Mouse (Mus musculus) midbrain, postnatal 0 days (tissue): ENCODE measurements around the gene Acvrl1. TPM values are rescaled to one million over a fixed set of nuclear protein-coding genes. Genes with fewer than 3 reads are reported as not detected.

Source experiments
- ATAC-seq: fragments of 200-750 bp; cut with Nextera tagmentation; 2 replicates; pipeline ENCODE4 v1.8.0; 2017; ENCODE audit warnings: moderate number of reproducible peaks, mild to moderate bottlenecking, moderate TSS enrichment, moderate library complexity; ENCODE audit not compliant: low FRiP score
- DNase-seq: peaks from one replicate; pipeline ENCODE4 v3.0.0-alpha.2; 2015; ENCODE audit warnings: low spot score
- H3K27ac ChIP-seq: fragments of 300-500 bp; sonication (generic); 2 replicates; pipeline ENCODE4 v1.5.1; 2014; ENCODE audit warnings: low read depth, mild to moderate bottlenecking, low read length, mixed read lengths
- H3K27me3 ChIP-seq: fragments of 300-500 bp; sonication (generic); 2 replicates; pipeline ENCODE4 v1.6.1; 2014; ENCODE audit warnings: low read length, control low read depth, mixed read lengths; ENCODE audit not compliant: insufficient read depth
- H3K36me3 ChIP-seq: fragments of 300-500 bp; sonication (generic); 2 replicates; pipeline ENCODE4 v1.6.1; 2014; ENCODE audit warnings: low read length, control low read depth, mixed read lengths; ENCODE audit not compliant: insufficient read depth
- H3K4me1 ChIP-seq: fragments of 300-500 bp; sonication (generic); 2 replicates; pipeline ENCODE4 v1.6.1; 2014; ENCODE audit warnings: mild to moderate bottlenecking, control low read depth, antibody characterized with exemption, low read length, mixed read lengths; ENCODE audit not compliant: insufficient read depth
- H3K4me2 ChIP-seq: fragments of 300-500 bp; sonication (generic); 2 replicates; pipeline ENCODE4 v1.6.1; 2014; ENCODE audit warnings: low read depth, mild to moderate bottlenecking, low read length, mixed read lengths; ENCODE audit not compliant: poor library complexity, severe bottlenecking
- H3K4me3 ChIP-seq: fragments of 300-500 bp; sonication (generic); 2 replicates; pipeline ENCODE4 v1.5.1; 2014; ENCODE audit warnings: low read depth, mild to moderate bottlenecking, low read length, moderate library complexity
- H3K9ac ChIP-seq: fragments of 300-500 bp; sonication (generic); replicated peaks from 2 replicates; pipeline ENCODE4 v1.6.1; 2014; ENCODE audit warnings: mild to moderate bottlenecking, low read length, moderate library complexity, mixed read lengths; ENCODE audit not compliant: poor library complexity, severe bottlenecking
- H3K9me3 ChIP-seq: fragments of 300-500 bp; sonication (generic); 2 replicates; pipeline ENCODE4 v1.6.1; 2016; ENCODE audit warnings: low read length, control low read depth
- CTCF ChIP-seq: IDR thresholded peaks from 2 replicates; pipeline ENCODE4 v1.5.1; 2016; ENCODE audit warnings: antibody characterized with exemption, mild to moderate bottlenecking
- WGBS: fragments of 180-500 bp; shearing (Covaris S2); extraction: QIAGEN DNeasy Blood & Tissue Kit; methylation state at CpG from one replicate; pipeline ENCODE4 v1.1.7; 2014; 5-methylcytosine and 5-hydroxymethylcytosine counted together
- polyA plus RNA-seq: library from polyadenylated mRNA; unstranded; fragments of >200 nt; fragmentation: Nextera tagmentation; extraction: Ambion mirVana; gene quantifications from 2 replicates; pipeline ENCODE4 v1.2.1, GENCODE M21; 2015
- total RNA-seq: library from RNA; depleted of rRNA; stranded (reverse); fragments of >200 nt; gene quantifications from 2 replicates; pipeline ENCODE4 v1.2.3, GENCODE M21; 2014; rRNA removed

The Acvrl1 gene
- total RNA-seq, result 8.4 and 11.2 TPM in 2 replicates
- polyA plus RNA-seq, result 6.1 and 6.7 TPM in 2 replicates

DNA sequence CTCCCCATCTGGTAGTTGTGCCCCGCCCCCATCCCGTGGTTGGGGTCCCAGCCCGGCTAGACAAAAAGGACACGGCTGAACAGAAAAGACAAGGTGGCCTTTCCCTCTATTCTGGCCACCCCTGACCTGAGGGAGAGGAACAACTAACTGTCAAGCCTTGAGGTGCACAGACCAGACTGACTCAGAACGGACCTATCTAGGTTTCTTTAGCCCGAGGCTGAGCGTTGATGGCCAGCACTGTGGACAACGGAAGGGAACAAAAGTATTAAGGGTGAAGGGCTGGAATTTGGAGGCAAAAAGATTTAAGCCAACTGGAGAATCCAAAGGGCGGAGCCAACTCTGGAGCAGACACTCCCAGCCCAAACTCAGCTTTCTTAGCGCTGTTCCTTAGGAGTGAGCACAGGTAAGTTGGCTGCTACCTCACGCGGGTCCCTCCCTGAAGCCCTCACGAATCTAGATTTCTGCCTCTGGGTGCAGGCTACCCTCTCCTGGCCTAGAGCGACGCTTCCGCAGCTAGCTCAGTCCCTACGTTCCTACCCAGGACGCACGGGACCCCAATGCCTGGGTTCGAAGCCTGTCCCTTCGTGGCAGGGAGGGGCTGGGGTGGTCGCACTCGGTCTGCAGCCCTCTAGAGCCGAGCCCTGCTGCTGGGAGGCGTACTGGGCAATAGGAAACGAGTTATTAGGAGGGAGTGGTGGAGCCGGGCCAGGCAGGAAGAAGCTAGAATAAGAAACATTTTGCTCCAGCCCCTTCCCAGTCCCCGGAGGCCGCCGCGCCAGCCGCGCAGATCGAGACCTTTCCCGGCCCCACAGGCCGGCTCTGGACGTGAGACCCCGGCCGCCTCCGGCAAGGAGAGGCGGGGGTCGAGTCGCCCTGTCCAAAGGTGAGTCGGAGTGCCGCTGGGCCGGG lies at the start of gene Acvrl1:
Gene Acvrl1 (plus strand): TSS at position 342 of the 909 bp plus-strand sequence.
- Histone ChIP-seq H3K4me2 (peak within 1 kb of the TSS; percentile 49), H3K4me3 (peak within 1 kb of the TSS; percentile 29), H3K9ac (peak within 1 kb of the TSS; percentile 44), H3K27ac (no peak within 1 kb of the TSS), H3K9me3 (no peaks in the 10 kb centered on the region), H3K36me3 (no peaks in the 10 kb centered on the region), H3K4me1 (0 out of 2 replicates have a peak, but pooled peaks cover 3% of the 10 kb centered on the region), H3K27me3 (peaks cover 23% of the 10 kb centered on the region)
- DNase-seq (no peak), ATAC-seq (no peak)
- TF ChIP-seq CTCF, result no peak
- 5% methylated on average over 46 of the region's 46 CpGs for WGBS

GRCm38 (mm10) chr15:101078731-101079156 lies 49.6 kb upstream of the Acvrl1 start:
- Histone ChIP-seq H3K9ac (peak overlapping the region; percentile 63), H3K27ac (no peak overlapping the region), H3K36me3 (no peaks in the 10 kb centered on the region), H3K4me1 (peaks cover 15% of the 10 kb centered on the region; the same call in 1 of the 2 replicates), H3K4me3 (peak overlapping the region; percentile 56), H3K9me3 (no peaks in the 10 kb centered on the region), H3K27me3 (no peaks in the 10 kb centered on the region), H3K4me2 (peak overlapping the region; percentile 88)
- ATAC-seq, result peak; percentile 44; the same call in 1 of the 2 replicates
- TF ChIP-seq CTCF, result peak; percentile 46
- WGBS, result 4% methylated on average over 10 of the region's 30 CpGs
- DNase-seq, result peak; percentile 48

GRCm38 (mm10) chr15:101080031-101080520 lies 48.2 kb upstream of the Acvrl1 start:
- DNase-seq, result no peak
- Histone ChIP-seq H3K4me2 (no peak overlapping the region), H3K9me3 (no peaks in the 10 kb centered on the region), H3K4me3 (no peak overlapping the region), H3K4me1 (peaks cover 15% of the 10 kb centered on the region; the same call in 1 of the 2 replicates), H3K36me3 (no peaks in the 10 kb centered on the region), H3K27ac (no peak overlapping the region), H3K9ac (no peak overlapping the region), H3K27me3 (no peaks in the 10 kb centered on the region)
- no peak for ATAC-seq
- TF ChIP-seq CTCF, result no peak
- WGBS, result 81% methylated on average over 9 of the region's 9 CpGs

DNA sequence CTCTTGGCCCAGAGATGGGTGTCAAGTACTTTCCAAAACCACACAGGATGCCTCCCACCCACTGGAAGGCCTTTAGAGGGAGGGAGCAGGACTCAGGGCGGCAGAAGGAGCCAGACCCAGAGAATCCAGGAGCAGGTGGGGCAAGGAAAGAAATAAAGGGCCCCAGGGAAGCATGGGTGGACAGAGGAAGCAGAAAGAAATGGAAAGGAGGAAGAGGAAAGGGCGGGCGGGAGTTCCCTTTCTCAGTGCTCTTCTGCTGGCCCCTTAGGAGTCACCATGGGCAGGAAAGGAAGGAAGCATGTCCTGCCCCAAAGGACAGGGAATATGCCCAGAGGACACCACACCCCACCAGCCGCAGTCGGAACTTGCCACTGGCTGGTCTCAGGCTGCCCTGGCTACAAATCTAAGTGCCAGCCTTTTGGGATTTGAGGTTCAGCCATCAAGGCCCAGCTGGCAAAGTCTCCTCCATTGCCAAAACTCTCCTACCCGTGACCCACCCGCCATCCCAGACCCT lies 47.2 kb upstream of the Acvrl1 start:
- WGBS, result 81% methylated on average over 5 of the region's 7 CpGs
- ATAC-seq (no peak), DNase-seq (no peak)
- Histone ChIP-seq H3K4me1 (peaks cover 12% of the 10 kb centered on the region; the same call in 1 of the 2 replicates), H3K27me3 (no peaks in the 10 kb centered on the region), H3K36me3 (no peaks in the 10 kb centered on the region), H3K4me3 (no peak overlapping the region), H3K9me3 (no peaks in the 10 kb centered on the region), H3K27ac (no peak overlapping the region), H3K9ac (no peak overlapping the region), H3K4me2 (no peak overlapping the region)
- TF ChIP-seq CTCF, result no peak

DNA sequence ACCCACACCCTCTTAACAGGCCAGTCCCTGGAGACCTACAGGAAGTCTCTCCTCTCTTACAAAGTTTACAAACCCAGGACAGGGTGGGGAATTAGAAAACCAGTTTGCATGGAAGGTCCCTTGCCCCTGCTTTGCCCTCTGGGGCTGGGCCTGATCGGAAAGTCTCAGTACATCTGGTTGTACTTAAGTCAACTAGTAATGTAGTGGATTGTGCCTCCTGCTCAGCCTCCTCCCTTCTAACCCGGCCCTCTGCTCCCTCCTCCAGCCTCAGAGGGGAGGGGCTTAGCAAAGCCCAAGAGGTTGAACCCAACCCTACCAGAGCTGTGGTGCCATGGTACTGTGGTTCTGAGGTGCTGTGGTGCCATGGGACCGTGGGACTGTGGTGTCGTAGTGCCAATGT lies 46.1 kb upstream of the Acvrl1 start:
- Histone ChIP-seq H3K4me3 (no peak overlapping the region), H3K4me1 (0 out of 2 replicates have a peak, but pooled peaks cover 5% of the 10 kb centered on the region), H3K9me3 (no peaks in the 10 kb centered on the region), H3K4me2 (no peak overlapping the region), H3K27ac (no peak overlapping the region), H3K36me3 (no peaks in the 10 kb centered on the region), H3K9ac (no peak overlapping the region), H3K27me3 (no peaks in the 10 kb centered on the region)
- 70% methylated on average over 4 of the region's 4 CpGs for WGBS
- ATAC-seq (no peak), DNase-seq (no peak)
- TF ChIP-seq CTCF, result no peak

DNA sequence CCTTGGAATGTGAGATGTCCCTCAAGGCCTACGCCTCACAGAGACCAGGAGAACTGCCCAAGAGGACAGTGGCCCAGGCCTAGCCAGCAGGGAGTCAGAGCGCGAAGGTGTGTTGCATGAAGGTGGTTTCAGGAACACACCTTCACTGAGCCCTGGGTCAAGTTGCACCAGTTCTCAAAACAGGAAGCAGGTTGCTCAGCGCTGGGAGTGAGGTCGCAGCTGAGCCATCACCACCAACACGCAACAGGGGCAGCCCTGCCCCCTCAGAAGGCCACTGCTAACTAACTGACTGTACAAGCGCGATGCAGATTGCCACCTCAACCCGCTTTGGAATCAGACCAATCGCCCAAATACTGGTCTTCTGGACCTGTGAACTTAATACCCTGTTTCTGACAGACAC lies 43.8 kb upstream of the Acvrl1 start:
- Histone ChIP-seq H3K27me3 (no peaks in the 10 kb centered on the region), H3K4me2 (no peak overlapping the region), H3K9me3 (no peaks in the 10 kb centered on the region), H3K4me1 (peaks cover 2% of the 10 kb centered on the region; the same call in 1 of the 2 replicates), H3K9ac (no peak overlapping the region), H3K36me3 (no peaks in the 10 kb centered on the region), H3K4me3 (no peak overlapping the region), H3K27ac (no peak overlapping the region)
- no peak for TF ChIP-seq CTCF
- ATAC-seq (no peak), DNase-seq (no peak)
- WGBS, result 86% methylated on average over 10 of the region's 10 CpGs
